Mouse (Mus musculus): Measurements from ENCODE around the gene St3gal3.

St3gal3 gene

DNA sequence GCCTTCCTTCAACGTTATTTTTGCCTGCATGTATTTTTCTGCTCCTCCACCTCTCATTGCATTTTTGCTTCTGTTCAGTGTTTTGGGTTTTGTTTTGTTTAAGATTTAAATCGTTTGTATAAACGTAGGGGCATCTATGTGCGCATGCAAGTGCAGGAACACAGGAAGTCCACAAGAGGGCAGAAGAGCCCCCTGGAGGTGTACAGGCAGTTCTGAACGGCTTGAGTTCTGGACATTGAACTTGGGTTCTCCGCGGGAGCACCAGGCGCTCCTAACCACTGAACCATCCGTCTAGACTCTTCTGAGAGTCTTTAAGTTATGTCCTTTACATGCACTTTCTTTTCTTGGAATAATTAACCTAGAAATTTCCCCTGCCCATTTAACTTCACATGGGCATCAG is 44.8 kb downstream of the St3gal3 start:
- peak; percentile 49 for DNase-seq (ENCODE audit: low spot score)

DNA sequence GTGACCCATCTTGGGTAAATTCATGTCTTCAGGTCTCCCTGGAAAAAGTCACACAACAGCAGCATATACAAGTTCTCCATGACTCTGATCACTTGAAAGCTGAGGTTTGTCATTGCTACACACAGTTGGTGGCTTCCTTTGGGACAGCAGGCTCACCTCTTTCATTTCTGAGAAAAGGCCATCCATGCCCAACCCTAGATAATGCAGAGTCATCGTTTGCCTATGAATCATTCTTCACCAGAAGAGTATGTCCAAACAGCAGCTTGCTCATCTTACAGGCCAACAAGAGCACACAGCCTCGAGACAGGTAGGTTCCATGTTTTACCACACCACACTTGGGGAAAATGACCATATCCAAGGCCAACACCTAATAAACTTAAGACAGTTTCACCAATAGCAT is 45.9 kb downstream of the St3gal3 start:
- DNase-seq (ENCODE audit: low spot score) = no peak

DNA sequence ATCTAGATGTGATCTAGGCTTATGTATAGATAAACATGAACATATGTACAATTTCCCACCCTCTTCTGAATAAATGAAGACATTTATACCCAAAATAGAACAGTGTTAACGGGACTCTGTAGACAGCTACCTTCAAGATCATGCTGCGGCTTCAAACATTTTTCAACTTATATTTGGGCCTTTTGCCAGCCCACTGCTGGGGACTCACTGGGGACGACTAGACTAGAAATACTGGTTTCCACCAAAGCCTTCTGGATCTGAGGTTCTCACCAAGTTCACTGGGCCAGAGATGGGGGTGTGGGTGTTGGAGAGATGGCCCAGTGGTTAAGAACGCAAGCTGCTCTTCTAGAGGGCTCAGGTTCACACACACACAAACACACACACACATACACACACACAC is 49.7 kb downstream of the St3gal3 start:
- no peak for DNase-seq (ENCODE audit: low spot score)

DNA sequence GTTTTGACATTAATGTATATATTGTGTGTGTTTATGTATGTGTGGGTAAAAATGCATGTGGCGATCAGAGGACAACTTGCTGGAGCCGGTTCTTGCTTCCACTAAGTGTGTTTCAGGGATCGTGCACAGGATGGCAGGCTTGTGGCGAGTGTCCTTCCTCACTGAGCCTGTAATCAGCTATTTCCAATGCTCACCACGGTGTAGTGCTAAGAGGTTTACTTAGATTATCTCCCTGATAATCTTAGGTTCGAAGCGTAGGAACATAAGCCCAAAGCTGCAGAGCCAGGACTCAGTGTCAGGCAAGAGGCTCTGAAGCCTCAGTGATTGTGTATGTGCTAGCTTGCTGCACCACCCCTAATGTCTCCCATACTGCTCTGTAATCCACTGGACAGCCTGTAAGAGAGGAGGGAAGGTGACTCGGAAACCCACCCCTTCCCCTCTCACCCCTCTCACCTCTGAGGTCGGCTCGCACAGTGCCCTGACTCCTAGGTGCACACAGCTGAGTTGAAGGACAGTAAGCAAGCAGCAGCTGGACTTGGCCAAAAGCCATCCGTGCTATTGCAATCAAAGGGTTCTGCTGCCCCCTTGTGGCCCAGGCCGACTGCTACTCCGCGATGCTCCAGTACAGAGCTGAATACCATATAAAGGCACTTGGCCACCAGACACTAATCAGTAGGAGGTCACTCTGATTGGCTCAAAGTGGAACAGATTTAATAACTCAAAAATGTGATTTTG is 51.3 kb downstream of the St3gal3 start:
- DNase-seq (ENCODE audit: low spot score) = peak; percentile 92

DNA sequence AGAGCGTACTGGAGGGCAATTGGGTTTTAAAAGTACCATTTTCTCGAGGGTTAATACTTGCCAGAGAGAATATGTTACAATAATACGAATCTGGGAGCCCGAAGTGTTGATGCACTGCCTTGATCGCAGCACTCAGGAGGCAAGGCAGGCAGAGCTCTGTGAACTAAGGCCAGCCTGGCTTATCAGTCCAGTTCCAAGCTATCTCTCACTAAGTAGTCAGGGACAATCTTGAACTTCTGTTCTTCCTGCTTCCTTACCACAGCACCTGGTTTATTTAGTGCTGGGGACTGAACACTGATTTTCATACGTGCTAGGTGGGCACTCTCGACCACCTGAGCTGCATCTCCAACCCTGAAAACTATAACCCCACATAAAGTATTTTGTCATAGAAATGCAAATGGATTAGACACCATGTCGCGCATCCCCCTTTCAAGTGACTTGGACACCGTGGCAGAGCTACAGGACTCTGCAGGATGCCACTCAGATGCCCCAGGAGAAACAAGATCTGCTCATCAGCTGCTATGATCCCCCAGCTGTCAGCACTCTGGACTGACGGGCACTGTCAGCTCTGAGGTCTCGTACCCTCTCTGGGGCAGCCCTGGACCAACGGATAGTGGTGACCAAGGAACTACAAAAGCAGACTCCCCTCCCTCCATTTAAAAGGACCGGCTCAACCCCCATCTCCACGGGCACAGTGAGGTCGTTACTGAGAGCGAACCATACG is 52.9 kb downstream of the St3gal3 start:
- no peak for DNase-seq (ENCODE audit: low spot score)

DNA sequence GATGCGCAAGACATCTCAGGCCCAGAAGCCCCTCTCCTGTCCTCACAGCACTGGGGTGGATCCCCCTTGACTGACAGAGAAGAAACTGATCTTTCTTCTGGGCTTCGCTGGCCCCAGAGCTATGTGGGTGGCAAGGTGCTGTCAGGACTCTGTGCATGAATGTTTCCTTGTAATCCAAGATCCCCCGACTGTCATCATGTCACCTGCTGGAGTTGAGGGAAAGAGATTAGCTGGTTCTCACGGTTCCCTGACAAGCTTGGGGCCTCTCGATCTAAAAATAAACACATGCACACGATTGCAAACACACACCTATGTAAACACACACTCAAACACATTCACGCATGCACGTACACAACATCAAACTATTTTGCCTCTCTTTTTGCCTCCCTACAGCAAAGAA is 54.2 kb downstream of the St3gal3 start:
- no peak for DNase-seq (ENCODE audit: low spot score)

DNA sequence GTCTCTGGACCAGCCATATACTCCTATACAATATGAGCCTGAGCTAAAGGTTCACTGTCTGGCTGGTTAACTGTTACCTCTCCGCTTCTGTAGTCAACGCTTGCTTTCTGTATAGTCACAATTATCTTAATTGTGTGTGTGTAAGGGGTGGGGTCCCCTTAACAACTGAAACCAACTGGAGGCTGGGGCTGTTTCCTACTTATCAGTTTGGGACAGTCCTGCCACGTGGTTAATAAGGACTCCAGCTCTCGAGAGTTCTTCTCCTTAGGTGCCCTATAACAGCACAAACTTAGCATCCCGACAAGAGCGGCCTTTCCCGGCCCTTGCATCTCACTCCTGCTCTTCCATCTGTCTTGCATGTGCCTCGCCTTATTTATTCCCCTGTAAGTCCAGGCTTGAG is 55.5 kb downstream of the St3gal3 start:
- no peak for DNase-seq (ENCODE audit: low spot score)

DNA sequence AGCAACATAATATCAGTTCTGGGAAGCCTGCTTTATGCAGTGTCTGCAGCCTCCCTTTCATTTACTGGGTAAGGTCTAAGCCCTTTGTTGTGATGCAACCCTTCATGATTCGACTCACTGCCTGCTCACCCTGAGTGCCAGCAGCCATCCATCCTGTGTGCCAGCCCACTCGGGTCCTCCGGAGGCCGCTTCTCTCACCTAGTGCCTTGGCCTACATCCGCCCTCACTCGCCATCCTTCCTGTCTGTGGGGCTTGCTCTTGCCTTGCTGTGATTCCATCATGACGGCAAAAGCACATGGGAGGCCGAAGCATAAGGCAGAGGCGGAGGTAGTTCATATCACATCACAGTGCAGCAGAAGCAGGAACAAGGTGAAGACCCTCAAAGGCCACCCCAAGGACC is 56.1 kb downstream of the St3gal3 start:
- no peak for DNase-seq (ENCODE audit: low spot score)

DNA sequence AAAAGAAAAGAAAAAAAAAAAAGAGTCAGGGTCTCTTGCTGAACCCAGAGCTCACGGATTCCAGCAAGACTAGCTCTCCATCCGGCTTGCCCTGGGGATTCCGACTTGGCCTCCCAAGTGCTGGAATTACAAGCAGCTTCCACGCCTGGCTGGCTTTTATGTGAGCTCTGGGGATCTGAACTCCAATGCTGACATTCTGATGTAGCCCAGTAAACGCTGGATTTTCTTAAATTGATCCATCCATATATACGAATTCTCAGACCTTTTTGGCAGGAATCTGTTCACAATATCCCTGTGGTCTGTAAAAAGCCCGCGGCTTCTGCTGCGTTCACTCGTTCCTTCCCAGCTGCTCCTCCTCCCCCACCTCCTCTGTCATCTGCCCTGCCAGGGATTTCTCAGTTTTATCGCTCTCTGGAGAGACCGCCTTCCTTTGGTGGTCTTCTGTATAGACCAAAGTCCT is 57.4 kb downstream of the St3gal3 start:
- no peak for DNase-seq (ENCODE audit: low spot score)

DNA sequence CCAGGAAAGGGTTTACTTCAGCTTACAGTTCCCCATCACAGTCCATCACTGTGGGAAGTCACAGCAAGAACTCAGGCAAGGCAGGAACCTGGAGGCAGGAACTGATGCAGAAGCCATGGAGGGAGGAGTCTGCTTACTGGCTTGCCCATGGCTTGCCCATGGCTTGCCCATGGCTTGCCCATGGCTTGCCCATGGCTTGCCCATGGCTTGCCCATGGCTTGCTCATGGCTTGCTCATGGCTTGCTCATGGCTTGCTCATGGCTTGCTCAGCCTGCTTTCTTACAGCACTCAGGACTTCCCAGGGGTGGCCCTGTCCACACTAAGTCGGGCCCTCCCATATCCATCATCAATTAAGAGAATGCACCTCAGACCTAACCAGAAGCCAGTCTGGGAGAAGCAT is 58.1 kb downstream of the St3gal3 start:
- DNase-seq (ENCODE audit: low spot score) = no peak

DNA sequence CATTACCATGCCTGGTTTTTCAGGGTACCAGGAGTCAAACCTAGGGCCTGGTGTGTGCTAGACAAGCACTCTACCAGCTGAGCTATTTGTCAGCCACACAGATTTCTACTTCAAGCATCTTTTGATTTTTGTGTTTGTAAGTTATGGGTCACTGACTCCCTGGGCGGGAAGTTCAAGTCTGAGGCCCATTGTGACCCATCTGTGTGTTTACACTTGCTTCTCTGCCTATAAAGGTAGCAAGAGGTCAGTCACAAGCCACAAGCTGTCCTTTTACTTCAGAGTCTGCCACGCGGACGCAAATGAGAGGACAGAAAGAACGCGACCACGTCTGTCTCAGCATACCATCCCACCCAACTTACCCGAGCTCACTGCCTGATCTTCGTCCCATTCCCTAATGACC is 59.4 kb downstream of the St3gal3 start:
- DNase-seq (ENCODE audit: low spot score) = no peak

DNA sequence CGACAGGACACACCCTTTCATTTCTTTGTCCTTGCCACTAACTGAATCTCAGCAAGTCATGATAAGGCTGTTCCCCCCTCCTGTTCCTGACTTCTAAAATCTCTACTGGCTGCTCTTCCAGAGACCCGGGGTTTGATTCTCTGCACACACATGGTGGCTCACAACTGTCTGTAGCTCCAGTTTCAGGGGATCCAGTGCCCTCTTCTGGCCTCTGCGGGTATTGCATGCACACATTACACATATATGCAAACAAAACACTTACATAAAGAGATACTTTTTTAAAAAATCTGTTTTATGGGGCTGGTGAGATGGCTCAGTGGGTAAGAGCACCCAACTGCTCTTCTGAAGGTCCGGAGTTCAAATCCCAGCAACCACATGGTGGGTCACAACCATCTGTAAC is 60.5 kb downstream of the St3gal3 start:
- DNase-seq (ENCODE audit: low spot score) = no peak

DNA sequence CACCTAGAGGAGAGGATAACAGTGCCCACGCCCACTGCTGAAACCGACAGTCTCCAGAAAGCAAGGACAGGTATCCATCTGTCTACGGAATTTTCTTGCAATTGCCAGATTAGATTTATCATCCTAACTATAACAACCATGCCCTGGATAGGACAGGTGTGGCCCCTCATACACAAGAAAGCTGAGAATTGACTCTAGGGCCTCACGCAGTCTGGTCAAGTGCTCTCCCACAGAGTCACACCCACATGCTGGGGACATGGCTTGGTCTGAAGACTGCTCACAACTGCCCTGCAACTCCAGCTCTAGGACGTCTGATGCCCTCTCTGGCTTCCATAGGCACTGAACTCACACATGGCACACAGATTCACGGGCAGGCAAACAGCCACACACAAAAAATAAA is 61.6 kb downstream of the St3gal3 start:
- no peak for DNase-seq (ENCODE audit: low spot score)

DNA sequence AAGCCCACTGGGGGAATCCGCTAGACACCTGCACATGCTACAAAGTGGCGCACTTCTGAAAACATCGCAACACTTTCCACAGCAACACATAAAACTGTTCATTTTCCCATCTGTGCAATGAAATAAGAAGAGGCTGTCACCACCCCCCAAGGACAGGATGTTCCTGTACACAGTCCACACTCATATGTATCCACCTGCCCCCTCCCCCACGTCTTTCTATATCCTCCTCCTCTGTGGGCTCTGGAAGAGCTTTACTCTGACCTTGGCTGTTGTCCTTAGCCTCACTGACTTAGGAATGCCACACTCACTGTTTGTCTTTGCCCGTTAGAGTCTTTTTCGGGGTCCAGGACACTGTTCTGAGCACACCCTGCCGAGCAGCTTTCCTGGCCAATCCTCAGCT is 62.8 kb downstream of the St3gal3 start:
- DNase-seq (ENCODE audit: low spot score) = no peak

DNA sequence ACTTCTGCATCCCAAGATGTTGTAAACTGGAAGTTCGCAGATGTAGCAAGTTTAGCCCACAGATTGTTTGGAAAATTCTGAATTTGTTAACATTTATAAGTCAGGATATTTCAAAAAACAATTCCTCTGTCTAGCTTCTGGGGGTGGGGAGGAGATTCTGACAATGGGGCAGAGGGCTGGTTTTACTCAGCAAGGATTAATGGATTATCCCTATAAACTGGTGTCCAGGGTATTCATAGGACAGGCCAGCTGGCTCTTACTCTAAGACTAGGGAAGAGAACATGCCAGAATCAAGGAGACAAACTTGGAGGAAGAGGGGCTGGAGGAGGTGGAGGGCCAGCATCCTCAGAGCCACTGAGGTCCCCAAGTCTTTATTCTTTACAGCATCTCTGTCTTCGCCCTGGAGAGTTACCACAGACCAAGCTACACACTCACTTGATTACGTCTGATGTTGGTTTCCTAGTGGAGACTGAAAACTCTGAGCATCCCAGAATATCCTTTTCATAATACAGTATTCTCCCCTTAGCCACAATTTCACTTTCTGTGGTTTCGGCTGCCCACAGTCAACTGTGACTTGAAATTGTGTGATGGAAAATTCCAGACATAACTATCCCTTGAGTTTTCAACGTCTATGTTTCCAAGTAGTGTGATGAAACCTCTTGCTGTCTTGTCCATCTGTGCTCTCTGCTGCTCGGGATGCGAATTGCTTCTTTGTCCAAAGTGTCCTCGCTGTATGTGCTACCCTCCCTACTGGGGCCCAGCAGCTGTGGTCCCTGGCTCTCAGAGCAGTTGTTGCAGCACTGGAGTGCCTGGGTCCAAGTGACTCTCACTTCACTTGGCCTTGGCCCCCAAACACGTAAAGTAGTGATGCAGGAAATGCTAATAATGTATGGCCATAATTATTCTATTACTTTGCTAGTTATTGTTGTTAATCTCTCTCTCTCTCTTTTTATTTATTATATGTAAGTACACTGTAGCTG is 64.2 kb downstream of the St3gal3 start:
- no peak for DNase-seq (ENCODE audit: low spot score)

DNA sequence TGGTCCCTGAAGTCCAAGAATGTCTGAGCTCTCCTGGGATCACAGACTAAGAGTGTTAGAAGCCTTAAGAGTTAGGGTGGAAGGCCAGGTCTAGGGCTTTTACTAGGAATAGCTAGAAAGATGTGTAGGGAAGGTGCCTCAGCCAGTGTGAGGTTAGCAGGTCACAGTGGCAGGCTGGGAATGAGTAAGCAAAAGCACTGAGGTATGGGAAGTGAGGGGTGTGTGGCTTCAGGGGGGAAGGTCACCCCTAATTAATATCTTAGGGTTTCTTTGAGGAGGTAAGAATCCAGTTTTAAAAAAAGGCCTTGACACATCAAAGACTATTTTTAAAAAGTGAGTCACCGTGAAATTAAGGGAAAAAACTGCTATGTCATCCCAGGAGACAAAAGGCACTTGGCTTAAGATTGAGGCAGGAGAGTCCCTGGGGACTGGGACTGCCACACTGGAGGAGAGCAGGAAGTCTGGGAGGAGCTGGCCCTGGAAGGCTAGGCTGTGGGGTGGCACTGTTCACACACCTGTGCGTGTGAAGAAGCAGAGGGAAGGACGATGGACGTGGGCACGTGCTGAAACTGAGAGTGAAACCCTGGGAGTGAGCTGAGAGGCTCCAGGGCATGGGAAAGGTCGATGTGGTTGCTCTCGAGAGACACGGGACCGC is 72.8 kb downstream of the St3gal3 start:
- DNase-seq (ENCODE audit: low spot score) = no peak

DNA sequence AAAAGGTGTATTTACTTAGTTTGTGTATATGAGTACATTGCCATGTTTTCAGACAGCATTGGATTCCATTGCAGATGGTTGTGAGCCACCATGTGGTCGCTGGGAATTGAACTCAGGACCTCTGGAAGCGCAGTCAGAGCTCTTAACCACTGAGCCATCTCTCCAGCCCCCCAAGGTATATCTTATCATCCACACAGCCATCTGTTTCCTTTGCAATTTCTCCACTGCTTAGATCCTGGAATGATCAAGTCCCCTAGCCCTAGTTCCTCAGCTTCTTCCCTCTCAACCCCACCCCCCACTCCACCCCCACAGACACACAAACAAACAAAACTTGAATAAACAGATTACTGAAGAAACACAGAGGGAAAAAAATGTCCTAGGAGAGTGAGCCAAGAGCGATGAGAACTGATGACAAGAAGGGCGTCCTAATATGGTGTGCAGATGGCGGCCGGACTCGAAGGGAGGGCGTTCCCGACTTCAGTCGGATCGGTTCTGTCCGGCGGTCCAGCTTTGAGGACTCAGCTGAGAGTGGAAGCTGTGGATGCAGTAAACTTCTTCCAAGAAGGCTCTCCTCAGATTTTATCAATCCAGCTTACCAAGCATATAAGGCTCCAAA is 73.7 kb downstream of the St3gal3 start:
- DNase-seq (ENCODE audit: low spot score) = peak; percentile 62

DNA sequence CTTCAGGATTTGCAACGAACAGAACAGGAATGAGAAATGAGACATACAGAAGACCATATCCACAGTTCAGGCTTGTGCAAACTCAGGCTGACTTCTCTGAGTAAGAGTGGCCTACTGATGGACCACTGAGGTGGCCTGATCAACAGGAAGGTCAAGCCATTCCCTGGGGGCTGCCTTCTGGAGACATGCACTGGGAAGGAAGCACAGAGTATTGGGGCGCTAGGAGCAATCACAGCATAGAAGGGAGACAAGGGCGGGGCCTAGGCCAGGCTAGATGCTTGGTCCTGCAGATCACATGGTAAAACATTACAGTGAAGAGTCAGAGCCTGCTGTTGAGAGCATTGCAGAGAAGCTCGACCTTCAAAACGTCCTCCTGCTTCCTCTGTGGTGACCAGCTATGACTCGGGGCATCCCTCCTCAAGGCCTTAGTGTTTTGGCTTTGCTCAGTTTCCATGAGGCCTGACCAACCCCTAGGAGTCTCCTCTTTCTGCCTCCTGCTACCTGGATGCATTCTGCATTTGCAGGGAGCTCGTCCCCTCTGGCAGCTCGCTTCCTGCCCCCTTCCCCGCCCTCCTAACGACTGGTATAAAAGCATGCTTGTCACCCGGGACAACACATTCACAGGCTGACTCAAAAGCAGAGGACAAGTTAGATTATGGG is 74.8 kb downstream of the St3gal3 start:
- no peak for DNase-seq (ENCODE audit: low spot score)

DNA sequence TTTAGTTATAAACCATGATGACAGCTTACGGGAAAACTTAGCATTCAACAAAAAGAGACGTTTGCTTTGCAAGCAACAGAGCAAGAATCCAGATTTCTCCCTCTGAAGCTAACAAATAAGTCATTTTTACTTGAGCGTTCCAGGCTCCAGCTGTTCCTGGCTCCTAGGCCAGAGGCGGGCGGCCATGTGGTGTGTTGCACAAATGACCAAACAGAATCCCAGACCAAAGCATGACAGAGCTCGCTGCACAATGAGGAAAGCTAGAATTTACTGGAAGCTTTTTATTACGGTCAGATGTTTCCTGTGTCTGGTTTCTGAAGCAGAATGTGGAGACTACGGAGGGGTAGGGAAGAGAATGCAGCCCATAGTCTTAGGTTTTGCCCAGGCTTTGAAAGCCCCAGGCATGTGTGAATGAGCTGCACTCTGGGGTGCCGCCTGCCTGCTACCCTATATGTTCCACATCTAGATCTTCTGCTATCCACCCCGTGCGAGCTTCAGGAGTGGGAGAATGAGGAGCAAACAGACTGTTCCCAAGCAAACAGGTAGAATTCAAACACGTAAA is 76.5 kb downstream of the St3gal3 start:
- peak; percentile 51 for DNase-seq (ENCODE audit: low spot score)

DNA sequence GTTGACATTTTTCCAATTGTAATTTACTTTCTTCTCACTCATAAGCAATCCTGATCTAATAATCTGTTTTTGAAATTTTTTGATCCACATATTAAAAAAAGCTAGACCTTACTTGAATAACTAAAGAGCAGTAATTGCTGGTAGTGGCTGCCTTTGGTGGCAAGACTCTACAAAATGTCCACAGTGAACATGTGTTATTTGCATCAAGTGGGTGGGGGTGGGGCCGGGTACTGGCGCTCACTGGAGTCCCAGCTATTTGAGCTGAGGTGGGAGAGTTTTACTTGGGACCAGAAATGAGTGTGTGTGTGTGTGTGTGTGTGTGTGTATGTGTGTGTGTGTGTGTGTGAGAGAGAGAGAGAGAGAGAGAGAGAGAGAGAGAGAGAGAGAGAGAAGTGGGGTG is 77.6 kb downstream of the St3gal3 start:
- DNase-seq (ENCODE audit: low spot score) = no peak

DNA sequence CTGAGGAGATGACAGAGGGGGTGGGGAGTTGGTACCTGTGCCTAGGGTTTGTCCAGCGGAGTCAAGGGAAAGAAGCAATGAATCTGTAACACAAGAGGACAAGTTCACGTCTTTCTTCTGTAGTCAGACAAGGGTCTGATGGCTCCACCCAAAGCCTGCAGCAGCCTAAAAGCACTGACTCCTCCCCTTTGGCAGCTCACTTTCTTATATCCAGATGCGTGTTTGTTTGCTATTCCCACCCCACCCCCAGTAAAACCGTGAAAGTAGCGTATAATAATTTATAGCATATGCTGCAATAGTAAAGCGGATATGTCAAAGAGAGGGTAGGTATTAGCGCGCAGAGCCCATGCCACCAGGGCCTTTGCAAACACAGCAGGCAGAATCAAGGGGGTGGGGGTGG is 80.1 kb downstream of the St3gal3 start:
- DNase-seq (ENCODE audit: low spot score) = no peak

Measured in lung, postnatal 25 days (tissue).